Mouse (Mus musculus) layer of hippocampus, postnatal 10 days (tissue): ENCODE measurements at regions not wholly inside any gene's neighbourhood (a gene's known extent, or its start where the extent isn't known, plus 50 kb on each side); places are given as distances from the start of the nearest gene placed in this dataset.

Source experiments
- DNase-seq, 2 experiments: peaks; one replicate each; pipeline ENCODE4 v3.0.0; 2021; ENCODE audit warnings: low spot score in 2 of 2

GRCm38 (mm10) chr10:38147421-38147820 is 674.2 kb downstream of the Rfpl4b start:
- DNase-seq = no peak

DNA sequence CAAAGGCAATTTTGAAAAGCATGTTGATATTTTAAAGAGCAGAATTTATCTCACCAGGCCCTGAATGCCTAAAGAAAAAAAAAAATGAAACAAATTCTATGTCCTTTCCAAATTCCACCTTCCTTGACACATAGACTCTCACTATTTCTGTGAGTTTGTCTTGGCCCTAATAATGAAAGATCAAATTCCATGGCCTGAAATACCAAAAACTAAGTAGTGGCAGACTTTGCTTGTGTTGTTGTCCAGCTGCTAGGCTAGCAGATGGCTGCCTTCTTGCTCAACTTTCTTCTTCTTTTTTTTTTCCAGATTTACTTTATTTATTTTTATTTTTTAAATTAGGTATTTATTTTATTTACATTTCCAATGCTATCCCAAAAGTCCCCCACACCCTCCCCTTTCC is 682.4 kb downstream of the Rfpl4b start:
- DNase-seq = no peak

DNA sequence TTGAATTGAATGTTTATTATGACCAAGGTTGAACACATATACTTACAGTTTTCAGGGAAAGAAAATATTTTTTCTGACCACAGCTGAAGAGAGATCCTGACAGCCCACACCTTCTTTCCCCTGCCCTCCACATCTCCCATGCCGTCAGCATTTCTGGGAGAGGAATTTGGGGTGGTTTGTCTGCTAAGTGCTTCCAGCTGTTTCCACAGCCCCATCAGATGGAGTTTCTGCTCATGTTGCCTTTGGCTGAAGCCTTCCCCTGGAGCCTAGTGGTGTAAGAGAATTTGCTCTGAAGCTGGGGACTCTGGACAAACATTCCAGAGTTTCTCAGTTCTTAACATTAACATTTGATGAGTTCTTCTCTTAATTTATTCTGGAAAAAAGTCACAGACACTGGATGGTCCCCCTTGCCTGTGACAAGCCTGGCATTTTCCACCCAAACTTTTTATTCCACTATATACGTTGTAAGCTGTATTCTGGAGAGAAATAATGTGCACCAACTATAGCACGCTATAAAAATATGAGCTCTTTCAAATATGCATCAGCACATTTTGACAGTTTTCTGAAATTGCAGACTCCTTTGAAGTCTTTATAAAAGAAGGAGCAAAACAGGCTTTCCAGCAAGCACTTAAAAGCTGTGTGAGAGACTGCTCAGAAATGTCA is 699.5 kb downstream of the Rfpl4b start:
- DNase-seq = no peak

- DNase-seq = no peak
Measured at GRCm38 (mm10) chr10:38118601-38119000, 703.0 kb downstream of the Rfpl4b start.

GRCm38 (mm10) chr10:38116516-38116915 is 705.1 kb downstream of the Rfpl4b start:
- no peak for DNase-seq

DNA sequence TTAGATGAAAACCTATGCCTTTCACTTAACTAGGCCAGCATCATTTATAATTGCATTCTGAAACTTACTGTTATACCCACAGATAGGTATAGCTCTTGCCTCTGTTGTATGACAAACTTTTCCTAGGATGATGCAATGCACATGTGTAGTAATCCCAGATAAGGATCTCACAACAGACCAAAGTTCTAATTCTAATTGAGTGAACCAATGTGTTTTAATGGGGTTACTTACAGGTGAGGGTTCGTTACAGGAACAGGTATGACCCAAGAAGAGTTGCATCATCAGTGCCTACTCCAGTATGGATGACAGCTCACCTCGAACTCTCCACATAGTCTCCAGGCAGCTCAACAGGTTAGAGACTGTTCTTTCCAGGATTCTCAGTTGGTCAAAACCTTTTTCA is 707.4 kb downstream of the Rfpl4b start:
- no peak for DNase-seq

DNA sequence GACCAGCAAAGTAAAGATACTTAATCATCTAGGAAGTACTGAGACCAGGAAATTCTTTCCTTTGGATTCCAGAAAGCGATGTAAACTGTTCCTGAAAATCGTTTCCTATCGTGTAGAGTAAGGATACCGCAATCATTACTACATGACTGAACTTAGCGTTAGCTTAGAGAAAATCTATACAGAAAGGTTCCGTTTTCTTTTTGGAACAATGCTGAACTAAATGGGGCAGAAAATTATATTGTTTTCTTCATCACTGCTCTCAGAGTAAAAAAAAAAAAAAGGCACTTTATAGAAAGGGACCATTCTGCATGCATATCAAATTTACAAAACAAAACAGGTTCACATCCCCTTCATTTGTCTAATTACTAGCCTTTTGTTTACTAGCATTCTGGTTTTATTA is 713.0 kb downstream of the Rfpl4b start:
- no peak for DNase-seq

DNA sequence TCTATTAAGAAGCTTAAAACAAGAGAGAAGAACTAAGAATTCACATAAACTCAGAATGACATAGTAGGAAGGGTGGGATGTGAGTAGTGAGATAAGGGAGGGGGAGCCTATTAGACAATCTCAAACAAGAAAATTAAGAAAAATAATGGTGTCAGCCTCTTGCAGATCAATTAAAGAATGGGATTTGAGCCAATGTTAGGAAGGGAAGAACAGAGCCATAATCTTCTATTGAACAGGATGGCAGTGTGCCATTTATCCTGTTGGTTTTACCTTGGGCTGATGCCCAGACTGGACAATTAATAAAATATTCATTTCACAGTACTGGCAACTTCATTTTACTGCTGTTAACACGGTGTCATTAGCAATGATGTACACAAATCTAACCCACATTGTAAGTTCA is 718.0 kb downstream of the Rfpl4b start:
- DNase-seq = no peak

DNA sequence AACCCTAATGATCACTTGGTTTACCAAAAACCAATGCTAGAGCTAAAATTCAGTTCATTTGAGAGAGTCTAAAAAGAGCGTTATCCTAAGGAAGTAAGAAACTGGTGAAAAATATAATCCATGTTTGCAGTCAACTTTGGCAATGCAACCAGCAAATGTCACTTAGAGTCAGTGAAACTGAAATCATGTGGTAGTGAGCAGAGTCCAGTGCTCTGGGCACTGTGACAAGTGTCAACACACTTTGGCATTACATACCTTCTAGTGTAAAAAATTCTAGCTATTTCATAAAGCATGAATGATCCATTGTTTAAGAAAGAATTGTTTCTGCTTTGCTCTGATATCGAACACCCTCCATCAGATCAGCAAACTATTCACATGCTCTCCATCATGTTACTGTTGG is 743.1 kb downstream of the Rfpl4b start:
- DNase-seq = no peak

GRCm38 (mm10) chr10:38072394-38072793 is 749.2 kb downstream of the Rfpl4b start:
- DNase-seq = no peak

GRCm38 (mm10) chr10:38059050-38059449 is 762.5 kb downstream of the Rfpl4b start:
- no peak for DNase-seq

DNA sequence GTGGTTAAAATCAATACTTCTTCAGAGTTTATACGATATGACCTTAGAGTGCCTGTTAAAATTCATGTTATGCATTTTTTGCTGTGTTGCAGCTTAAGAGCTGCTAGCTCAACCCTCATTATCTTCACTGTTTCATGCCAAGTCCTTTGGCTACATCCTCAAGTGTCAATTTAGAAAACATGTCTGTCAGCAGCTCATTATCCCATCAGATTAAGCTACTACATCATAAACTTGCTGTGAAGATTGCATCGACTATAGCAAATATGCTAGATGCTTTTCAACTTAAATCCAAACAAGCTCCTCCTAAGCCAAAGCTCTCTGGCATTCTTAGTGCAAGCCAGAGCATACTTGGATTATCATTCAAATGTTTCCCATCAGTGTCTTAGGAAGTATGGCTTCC is 811.1 kb downstream of the Rfpl4b start:
- no peak for DNase-seq

DNA sequence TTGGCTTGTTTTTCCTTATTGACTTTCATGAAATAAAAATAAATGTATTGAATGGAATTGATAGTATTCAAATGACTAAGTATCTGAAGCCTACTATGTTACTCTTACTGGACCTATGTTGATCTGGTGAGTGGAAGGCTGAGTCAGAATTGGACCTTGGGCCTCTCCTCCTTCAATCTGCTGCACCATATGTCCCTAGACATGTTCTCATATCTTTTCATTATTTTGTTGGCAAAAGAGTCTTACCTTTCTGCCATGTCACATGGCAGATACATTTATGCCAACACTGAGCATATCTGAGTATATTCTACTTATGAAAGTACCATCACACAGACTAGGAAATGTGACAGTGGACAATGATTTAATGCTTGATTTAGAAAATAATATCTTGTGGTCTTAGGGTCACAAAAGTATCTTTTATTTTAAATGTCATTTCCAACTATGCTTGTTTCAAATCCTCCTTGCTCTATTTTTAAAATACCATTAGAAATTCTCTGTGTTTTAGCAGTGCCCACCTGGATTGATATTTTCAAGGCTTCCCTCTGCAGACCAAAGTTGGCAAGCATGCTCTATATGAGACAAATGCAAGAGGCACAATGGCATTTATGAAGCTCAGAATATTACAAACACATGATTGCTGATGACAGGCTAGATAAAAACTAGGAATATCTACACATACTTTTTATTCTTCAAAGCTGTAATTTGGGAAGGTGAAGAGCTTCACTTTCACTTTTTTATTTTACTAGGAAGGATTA is 825.7 kb downstream of the Rfpl4b start:
- DNase-seq = no peak

DNA sequence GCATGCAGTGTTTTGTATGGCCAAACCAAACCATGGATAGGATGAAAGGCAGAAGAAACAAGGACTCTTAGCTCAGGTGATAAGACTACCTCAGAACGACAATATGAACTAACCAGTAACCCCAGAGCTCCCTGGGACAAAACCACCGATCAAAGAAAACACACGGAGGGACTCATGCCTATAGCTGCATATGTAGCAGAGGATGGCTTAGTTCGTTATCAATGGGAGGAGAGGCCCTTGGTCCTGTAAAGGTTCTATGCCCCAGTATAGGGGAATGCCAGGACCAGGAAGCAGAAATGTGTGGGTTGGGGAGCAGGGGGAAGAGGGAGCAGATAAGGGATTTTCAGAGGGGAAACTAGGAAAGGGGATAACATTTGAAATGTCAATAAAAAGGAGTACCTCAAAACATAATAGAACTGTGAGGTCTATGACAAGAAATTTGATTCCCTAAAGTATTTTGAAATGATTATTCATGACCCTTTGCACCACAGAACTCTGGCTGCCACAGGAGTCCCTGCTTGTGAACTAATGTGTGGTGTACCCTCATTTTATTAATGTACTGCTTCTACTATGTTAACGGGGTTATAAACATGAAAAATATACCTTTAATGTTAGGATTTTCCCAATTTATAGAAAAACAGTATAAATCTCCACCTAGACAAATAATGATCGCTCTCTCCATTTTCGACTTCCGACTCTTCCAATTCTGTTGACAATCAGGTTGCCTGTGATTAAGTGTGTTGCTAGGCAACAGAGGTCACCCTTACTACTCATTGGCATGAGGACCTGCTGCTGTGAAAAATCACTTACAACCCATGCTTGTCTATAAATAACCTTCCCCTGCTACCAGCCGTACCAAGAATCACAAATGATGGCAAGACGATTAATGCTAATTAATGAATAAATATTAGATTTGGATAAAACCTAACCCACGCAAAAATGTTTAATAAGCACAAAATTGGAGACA is 833.0 kb downstream of the Rfpl4b start:
- no peak for DNase-seq

DNA sequence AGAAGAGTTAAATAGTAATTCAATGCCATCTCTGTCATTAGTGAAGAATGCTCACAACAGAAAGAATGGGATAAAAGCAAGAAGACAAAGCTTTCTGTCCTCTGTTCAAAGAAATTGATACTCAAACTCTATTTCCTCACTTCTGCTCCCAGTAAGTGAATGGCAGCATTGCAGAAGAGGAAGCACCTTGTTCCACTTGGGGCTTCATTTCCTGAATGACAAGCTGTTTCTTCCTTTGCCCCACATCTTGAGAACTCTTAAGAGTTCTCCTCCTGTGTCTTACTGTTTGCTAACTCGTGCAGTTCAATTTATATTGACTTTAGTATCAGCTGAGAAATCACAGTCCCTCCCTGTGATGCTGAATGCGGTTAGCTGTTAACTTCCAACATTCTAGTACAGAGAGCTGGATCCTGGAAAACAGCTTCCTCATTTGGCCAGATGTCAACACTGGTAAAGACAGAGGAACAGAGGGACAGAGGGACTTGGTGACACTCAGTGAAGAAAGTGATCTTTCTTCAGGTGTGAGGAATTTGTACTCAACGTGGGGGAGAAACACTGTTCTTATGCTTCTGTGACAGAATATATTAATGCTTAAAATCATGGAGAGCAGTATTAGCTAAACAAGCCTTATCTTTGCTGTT is 840.3 kb upstream of the Marcks start:
- no peak for DNase-seq

- no peak for DNase-seq
Measured at GRCm38 (mm10) chr10:37960051-37960450, 821.3 kb upstream of the Marcks start.

GRCm38 (mm10) chr10:37914780-37915179 is 776.1 kb upstream of the Marcks start:
- no peak for DNase-seq

- DNase-seq = no peak
Measured at GRCm38 (mm10) chr10:37911669-37912068, 772.9 kb upstream of the Marcks start.

GRCm38 (mm10) chr10:37908276-37908675 is 769.6 kb upstream of the Marcks start:
- DNase-seq = no peak

GRCm38 (mm10) chr10:37907731-37908130 is 769.0 kb upstream of the Marcks start:
- DNase-seq = no peak

- no peak for DNase-seq
Measured at GRCm38 (mm10) chr10:37887961-37888360, 749.2 kb upstream of the Marcks start.
